Mouse (Mus musculus) heart, embryonic 15.5 days (tissue): ENCODE measurements around the gene Fli1. TPM values are rescaled to one million over a fixed set of nuclear protein-coding genes. Genes with fewer than 3 reads are reported as not detected.
A peak's percentile ranks its signal among the peaks of the same experiment; 100 is the strongest.

Experiments
- ATAC-seq: fragments of 200-750 bp; cut with Nextera tagmentation; replicated peaks from 2 replicates; pipeline ENCODE4 v1.8.0; 2017; ENCODE audit warnings: low read depth, moderate TSS enrichment; ENCODE audit not compliant: insufficient number of reproducible peaks, insufficient read depth, low FRiP score
- H3K27ac ChIP-seq: fragments of 300-500 bp; sonication (generic); 2 replicates; pipeline ENCODE4 v1.5.1; 2015; ENCODE audit warnings: mild to moderate bottlenecking, inconsistent platforms
- H3K27me3 ChIP-seq: fragments of 300-500 bp; sonication (generic); 2 replicates; pipeline ENCODE4 v1.6.1; 2015; ENCODE audit warnings: inconsistent platforms
- H3K36me3 ChIP-seq: fragments of 300-500 bp; sonication (generic); 2 replicates; pipeline ENCODE4 v1.6.1; 2015; ENCODE audit warnings: mild to moderate bottlenecking, inconsistent platforms
- H3K4me1 ChIP-seq: fragments of 300-500 bp; sonication (generic); replicated peaks from 2 replicates; pipeline ENCODE4 v1.6.1; 2015; ENCODE audit warnings: inconsistent platforms
- H3K4me2 ChIP-seq: fragments of 300-500 bp; sonication (generic); 2 replicates; pipeline ENCODE4 v1.6.1; 2015; ENCODE audit warnings: inconsistent platforms, mild to moderate bottlenecking, moderate library complexity
- H3K4me3 ChIP-seq: fragments of 300-500 bp; sonication (generic); 2 replicates; pipeline ENCODE4 v1.5.1; 2015; ENCODE audit warnings: mild to moderate bottlenecking, inconsistent platforms
- H3K9ac ChIP-seq: fragments of 300-500 bp; sonication (generic); 2 replicates; pipeline ENCODE4 v1.6.1; 2015; ENCODE audit warnings: mild to moderate bottlenecking, inconsistent platforms
- H3K9me3 ChIP-seq: fragments of 300-500 bp; sonication (generic); replicated peaks from 2 replicates; pipeline ENCODE4 v1.6.1; 2016; ENCODE audit warnings: inconsistent platforms
- WGBS: fragments of 180-500 bp; shearing (Covaris S2); methylation state at CpG from one replicate; pipeline ENCODE4 v1.1.7; 2015; ENCODE audit warnings: mixed read lengths; 5-methylcytosine and 5-hydroxymethylcytosine counted together
- polyA plus RNA-seq: library from polyadenylated mRNA; unstranded; fragments of >200 nt; fragmentation: Nextera tagmentation; extraction: Ambion mirVana; gene quantifications from 2 replicates; pipeline ENCODE4 v1.2.1, GENCODE M21; 2015

Gene Fli1
- polyA plus RNA-seq, 1 experiment from 2014 or later = 21.8 TPM

GRCm38 (mm10) chr9:32537706-32538105 lies 5.0 kb downstream of the Fli1 start:
- Histone ChIP-seq H3K9ac (no peak overlapping the region), H3K27ac (no peak overlapping the region), H3K36me3 (no peaks in the 10 kb centered on the region), H3K4me3 (peak overlapping the region; percentile 81; the same call in 1 of the 2 replicates), H3K9me3 (no peaks in the 10 kb centered on the region), H3K4me2 (peak overlapping the region; percentile 97), H3K27me3 (peaks cover 14% of the 10 kb centered on the region), H3K4me1 (peaks cover 15% of the 10 kb centered on the region)
- 57% methylated on average over 6 of the region's 6 CpGs for WGBS
- no peak for ATAC-seq

GRCm38 (mm10) chr9:32535201-32535955 lies 7.3 kb downstream of the Fli1 start:
- Histone ChIP-seq H3K36me3 (no peaks in the 10 kb centered on the region), H3K4me2 (no peak overlapping the region), H3K27ac (no peak overlapping the region), H3K9me3 (no peaks in the 10 kb centered on the region), H3K4me3 (no peak overlapping the region), H3K9ac (no peak overlapping the region), H3K4me1 (peaks cover 2% of the 10 kb centered on the region; the same call in 1 of the 2 replicates), H3K27me3 (peaks cover 7% of the 10 kb centered on the region)
- no peak for ATAC-seq
- WGBS = 48% methylated on average over 2 of the region's 2 CpGs

GRCm38 (mm10) chr9:32534025-32534615 lies 8.5 kb downstream of the Fli1 start:
- no peak overlapping the region for H3K4me3 ChIP-seq
- H3K27me3 ChIP-seq = peaks cover 3% of the 10 kb centered on the region
- H3K4me2 ChIP-seq = no peak overlapping the region
- no peak overlapping the region for H3K9ac ChIP-seq
- H3K4me1 ChIP-seq = 0 out of 2 replicates have a peak, but pooled peaks cover 2% of the 10 kb centered on the region
- no peaks in the 10 kb centered on the region for H3K36me3 ChIP-seq
- H3K9me3 ChIP-seq = no peaks in the 10 kb centered on the region
- 63% methylated on average over 11 of the region's 11 CpGs for WGBS
- no peak for ATAC-seq
- H3K27ac ChIP-seq = no peak overlapping the region

GRCm38 (mm10) chr9:32531588-32531987 lies 11.1 kb downstream of the Fli1 start:
- H3K4me2 ChIP-seq = no peak overlapping the region

GRCm38 (mm10) chr9:32530975-32531374 lies 11.7 kb downstream of the Fli1 start:
- Histone ChIP-seq H3K9ac (no peak overlapping the region), H3K27me3 (no peaks in the 10 kb centered on the region), H3K27ac (no peak overlapping the region; the same call in 1 of the 2 replicates), H3K4me3 (no peak overlapping the region), H3K4me1 (no peaks in the 10 kb centered on the region), H3K36me3 (no peaks in the 10 kb centered on the region), H3K9me3 (no peaks in the 10 kb centered on the region), H3K4me2 (no peak overlapping the region)
- WGBS = 58% methylated on average over 1 of the region's 1 CpGs
- ATAC-seq = no peak

More at GRCm38 (mm10) chr9:32531588-32531987, 11.1 kb downstream of the Fli1 start:
- no peaks in the 10 kb centered on the region for H3K36me3 ChIP-seq
- 69% methylated on average over 4 of the region's 4 CpGs for WGBS
- H3K4me3 ChIP-seq = no peak overlapping the region
- peak overlapping the region; percentile 38; the same call in 1 of the 2 replicates for H3K27ac ChIP-seq
- no peaks in the 10 kb centered on the region for H3K9me3 ChIP-seq
- H3K27me3 ChIP-seq = no peaks in the 10 kb centered on the region
- ATAC-seq = no peak
- H3K4me1 ChIP-seq = no peaks in the 10 kb centered on the region
- H3K9ac ChIP-seq = no peak overlapping the region

GRCm38 (mm10) chr9:32530188-32530587 lies 12.5 kb downstream of the Fli1 start:
- Histone ChIP-seq H3K4me2 (no peak overlapping the region), H3K9me3 (no peaks in the 10 kb centered on the region)
- no peak for ATAC-seq

GRCm38 (mm10) chr9:32529594-32529993 lies 13.1 kb downstream of the Fli1 start:
- Histone ChIP-seq H3K9ac (no peak overlapping the region), H3K27me3 (no peaks in the 10 kb centered on the region), H3K9me3 (no peaks in the 10 kb centered on the region), H3K4me1 (no peaks in the 10 kb centered on the region), H3K27ac (peak overlapping the region; percentile 66), H3K36me3 (no peaks in the 10 kb centered on the region), H3K4me3 (no peak overlapping the region), H3K4me2 (no peak overlapping the region)
- 67% methylated on average over 5 of the region's 5 CpGs for WGBS
- ATAC-seq = no peak

More at GRCm38 (mm10) chr9:32530188-32530587, 12.5 kb downstream of the Fli1 start:
- no peaks in the 10 kb centered on the region for H3K27me3 ChIP-seq
- H3K4me1 ChIP-seq = no peaks in the 10 kb centered on the region
- H3K27ac ChIP-seq = peak overlapping the region; percentile 66
- WGBS = 59% methylated on average over 5 of the region's 5 CpGs
- no peak overlapping the region for H3K4me3 ChIP-seq
- H3K36me3 ChIP-seq = no peaks in the 10 kb centered on the region
- H3K9ac ChIP-seq = no peak overlapping the region

- Histone ChIP-seq H3K27ac (no peak overlapping the region), H3K36me3 (no peaks in the 10 kb centered on the region), H3K4me1 (0 out of 2 replicates have a peak, but pooled peaks cover 3% of the 10 kb centered on the region), H3K4me2 (no peak overlapping the region), H3K27me3 (no peaks in the 10 kb centered on the region), H3K9me3 (no peaks in the 10 kb centered on the region), H3K9ac (no peak overlapping the region), H3K4me3 (no peak overlapping the region)
- 76% methylated on average over 7 of the region's 7 CpGs for WGBS
- ATAC-seq = no peak
Observed at GRCm38 (mm10) chr9:32527329-32527728, 15.3 kb downstream of the Fli1 start.

- H3K27me3 ChIP-seq = no peaks in the 10 kb centered on the region
- WGBS = 63% methylated on average over 5 of the region's 5 CpGs
- no peak for ATAC-seq
- H3K9ac ChIP-seq = no peak overlapping the region
- no peaks in the 10 kb centered on the region for H3K36me3 ChIP-seq
- no peak overlapping the region for H3K4me3 ChIP-seq
- H3K27ac ChIP-seq = peak overlapping the region; percentile 39
- no peak overlapping the region for H3K4me2 ChIP-seq
- H3K4me1 ChIP-seq = peaks cover 13% of the 10 kb centered on the region
- no peaks in the 10 kb centered on the region for H3K9me3 ChIP-seq
Observed at GRCm38 (mm10) chr9:32525787-32526186, 16.9 kb downstream of the Fli1 start.

GRCm38 (mm10) chr9:32522536-32523245 lies 20.0 kb downstream of the Fli1 start:
- H3K27me3 ChIP-seq = no peaks in the 10 kb centered on the region
- H3K4me1 ChIP-seq = peaks cover 36% of the 10 kb centered on the region
- H3K36me3 ChIP-seq = no peaks in the 10 kb centered on the region
- H3K27ac ChIP-seq = 0 out of 2 replicates have a peak overlapping the region, but pooled peaks have one; percentile 5
- H3K4me2 ChIP-seq = no peak overlapping the region
- H3K4me3 ChIP-seq = no peak overlapping the region
- H3K9me3 ChIP-seq = no peaks in the 10 kb centered on the region
- ATAC-seq = no peak
- no peak overlapping the region for H3K9ac ChIP-seq
- 58% methylated on average over 2 of the region's 2 CpGs for WGBS

GRCm38 (mm10) chr9:32521331-32521730 lies 21.3 kb downstream of the Fli1 start:
- H3K36me3 ChIP-seq = no peaks in the 10 kb centered on the region
- 26% methylated on average over 3 of the region's 3 CpGs for WGBS
- H3K9ac ChIP-seq = no peak overlapping the region
- H3K4me1 ChIP-seq = peaks cover 36% of the 10 kb centered on the region
- no peaks in the 10 kb centered on the region for H3K27me3 ChIP-seq
- peak overlapping the region; percentile 58 for H3K27ac ChIP-seq
- H3K4me2 ChIP-seq = no peak overlapping the region
- no peak overlapping the region for H3K4me3 ChIP-seq
- H3K9me3 ChIP-seq = no peaks in the 10 kb centered on the region
- no peak for ATAC-seq
